Mouse (Mus musculus) limb, embryonic 10.5 days (tissue): ENCODE results near the gene Hagh. TPM values are rescaled to one million over a fixed set of nuclear protein-coding genes. Genes with fewer than 3 reads are reported as not detected.

Experiments used
- DNase-seq: peaks from one replicate; pipeline ENCODE4 v3.0.0-alpha.2; 2017; ENCODE audit warnings: low spot score
- H3K27ac ChIP-seq: fragments of 300-500 bp; sonication (generic); 2 replicates; pipeline ENCODE4 v1.5.1; 2016; ENCODE audit warnings: mild to moderate bottlenecking
- H3K27me3 ChIP-seq: fragments of 300-500 bp; sonication (generic); 2 replicates; pipeline ENCODE4 v1.6.1; 2016; ENCODE audit warnings: low read depth, mild to moderate bottlenecking; ENCODE audit not compliant: poor library complexity, severe bottlenecking
- H3K36me3 ChIP-seq: fragments of 300-500 bp; sonication (generic); 2 replicates; pipeline ENCODE4 v1.6.1; 2016; ENCODE audit warnings: mild to moderate bottlenecking, moderate library complexity
- H3K4me1 ChIP-seq: fragments of 300-500 bp; sonication (generic); 2 replicates; pipeline ENCODE4 v1.6.1; 2016
- H3K4me3 ChIP-seq: fragments of 300-500 bp; sonication (generic); 2 replicates; pipeline ENCODE4 v1.5.1; 2016; ENCODE audit warnings: mild to moderate bottlenecking, moderate library complexity
- H3K9me3 ChIP-seq: fragments of 300-500 bp; sonication (generic); replicated peaks from 2 replicates; pipeline ENCODE4 v1.6.1; 2016; ENCODE audit warnings: mild to moderate bottlenecking
- WGBS: fragments of 180-500 bp; shearing (Covaris S2); methylation state at CpG from one replicate; pipeline ENCODE4 v1.1.7; 2016; 5-methylcytosine and 5-hydroxymethylcytosine counted together
- polyA plus RNA-seq: library from polyadenylated mRNA; unstranded; fragments of >200 nt; fragmentation: Nextera tagmentation; extraction: Ambion mirVana; gene quantifications from 2 replicates; pipeline ENCODE4 v1.2.1, GENCODE M21; 2016

Hagh gene
- polyA plus RNA-seq, 1 experiment from 2014 or later = 28.0 TPM

DNA sequence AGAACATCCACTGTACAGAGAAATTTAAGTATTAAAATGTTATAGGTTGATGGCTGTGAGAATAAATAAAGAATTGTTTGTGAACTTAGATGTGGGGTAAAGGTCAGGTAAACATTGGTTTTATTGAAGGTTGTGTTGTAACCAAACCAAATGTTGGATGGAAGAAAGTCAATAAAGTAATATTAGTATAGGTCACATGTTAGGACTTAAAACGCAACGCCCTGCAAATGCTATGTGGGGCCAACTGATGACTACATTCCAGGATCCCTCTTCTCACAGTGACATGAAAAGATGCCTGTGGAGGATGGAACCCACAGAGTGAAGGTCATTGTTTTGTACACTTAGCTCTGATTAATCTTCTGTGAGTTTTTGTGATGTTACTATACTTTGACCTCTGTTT is 20.5 kb upstream of the Hagh start:
- 72% methylated on average over 2 of the region's 2 CpGs for WGBS
- no peak for DNase-seq
- Histone ChIP-seq H3K27me3 (no peaks in the 10 kb centered on the region), H3K4me3 (no peak overlapping the region), H3K9me3 (no peaks in the 10 kb centered on the region), H3K4me1 (no peaks in the 10 kb centered on the region), H3K27ac (no peak overlapping the region), H3K36me3 (no peaks in the 10 kb centered on the region)

- Histone ChIP-seq H3K9me3 (no peaks in the 10 kb centered on the region), H3K4me3 (no peak overlapping the region), H3K36me3 (no peaks in the 10 kb centered on the region), H3K4me1 (no peaks in the 10 kb centered on the region), H3K27me3 (0 out of 2 replicates have a peak, but pooled peaks cover 8% of the 10 kb centered on the region), H3K27ac (no peak overlapping the region)
- no peak for DNase-seq
- 60% methylated on average over 3 of the region's 3 CpGs for WGBS
Measured at GRCm38 (mm10) chr17:24821351-24822280, 18.3 kb upstream of the Hagh start.

GRCm38 (mm10) chr17:24840341-24840740 is 398 bp downstream of the Hagh start:
- no peaks in the 10 kb centered on the region for H3K36me3 ChIP-seq
- peaks cover 12% of the 10 kb centered on the region; the same call in 1 of the 2 replicates for H3K27me3 ChIP-seq
- DNase-seq = no peak
- no peak overlapping the region for H3K27ac ChIP-seq
- H3K4me1 ChIP-seq = peaks cover 4% of the 10 kb centered on the region; the same call in 1 of the 2 replicates
- no peaks in the 10 kb centered on the region for H3K9me3 ChIP-seq
- 65% methylated on average over 5 of the region's 5 CpGs for WGBS
- no peak overlapping the region for H3K4me3 ChIP-seq

GRCm38 (mm10) chr17:24841133-24841532 is 1.2 kb downstream of the Hagh start:
- H3K36me3 ChIP-seq = no peaks in the 10 kb centered on the region
- peaks cover 4% of the 10 kb centered on the region; the same call in 1 of the 2 replicates for H3K4me1 ChIP-seq
- peaks cover 12% of the 10 kb centered on the region; the same call in 1 of the 2 replicates for H3K27me3 ChIP-seq
- DNase-seq = no peak
- H3K4me3 ChIP-seq = no peak overlapping the region
- 48% methylated on average over 4 of the region's 4 CpGs for WGBS
- no peak overlapping the region for H3K27ac ChIP-seq
- no peaks in the 10 kb centered on the region for H3K9me3 ChIP-seq

- no peaks in the 10 kb centered on the region for H3K9me3 ChIP-seq
- 61% methylated on average over 2 of the region's 2 CpGs for WGBS
- no peak overlapping the region for H3K4me3 ChIP-seq
- peaks cover 4% of the 10 kb centered on the region; the same call in 1 of the 2 replicates for H3K4me1 ChIP-seq
- DNase-seq = no peak
- H3K27ac ChIP-seq = no peak overlapping the region
- no peaks in the 10 kb centered on the region for H3K36me3 ChIP-seq
- H3K27me3 ChIP-seq = peaks cover 12% of the 10 kb centered on the region; the same call in 1 of the 2 replicates
Measured at GRCm38 (mm10) chr17:24842631-24843030, 2.7 kb downstream of the Hagh start.

DNA sequence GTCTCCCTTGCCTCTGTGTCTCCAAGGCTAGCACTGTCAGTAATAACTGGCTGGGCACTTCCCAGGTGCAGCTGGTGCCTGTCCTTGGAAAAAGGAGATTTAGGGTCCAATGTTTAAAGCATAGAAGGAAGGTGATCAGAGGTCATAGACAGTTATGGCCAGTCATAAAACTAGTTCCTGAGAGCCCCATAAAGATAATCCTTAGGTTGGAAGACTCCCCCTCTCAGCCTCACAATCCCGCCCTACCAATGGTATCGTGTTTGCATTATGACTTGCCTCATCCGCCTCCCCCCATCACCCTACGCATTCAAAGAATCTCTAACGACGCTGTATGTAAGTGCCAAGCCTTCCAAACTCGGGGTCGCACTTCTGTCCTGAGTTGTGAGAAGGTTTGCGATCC is 4.6 kb downstream of the Hagh start:
- DNase-seq = no peak
- Histone ChIP-seq H3K4me3 (no peak overlapping the region), H3K27ac (no peak overlapping the region), H3K27me3 (peaks cover 12% of the 10 kb centered on the region; the same call in 1 of the 2 replicates), H3K9me3 (no peaks in the 10 kb centered on the region), H3K36me3 (no peaks in the 10 kb centered on the region), H3K4me1 (peaks cover 16% of the 10 kb centered on the region)
- WGBS = 38% methylated on average over 9 of the region's 9 CpGs

GRCm38 (mm10) chr17:24847386-24847785 is 7.4 kb downstream of the Hagh start:
- WGBS = 97% methylated on average over 1 of the region's 1 CpGs
- DNase-seq = no peak
- no peaks in the 10 kb centered on the region for H3K9me3 ChIP-seq

GRCm38 (mm10) chr17:24848600-24849031 is 8.7 kb downstream of the Hagh start:
- peaks cover 27% of the 10 kb centered on the region for H3K4me1 ChIP-seq
- H3K27ac ChIP-seq = no peak overlapping the region
- no peaks in the 10 kb centered on the region for H3K9me3 ChIP-seq
- 0 out of 2 replicates have a peak, but pooled peaks cover 5% of the 10 kb centered on the region for H3K36me3 ChIP-seq
- peaks cover 20% of the 10 kb centered on the region for H3K27me3 ChIP-seq
- H3K4me3 ChIP-seq = peak overlapping the region; percentile 81
- DNase-seq = no peak

More at GRCm38 (mm10) chr17:24847386-24847785, 7.4 kb downstream of the Hagh start:
- no peak overlapping the region for H3K4me3 ChIP-seq
- no peak overlapping the region for H3K27ac ChIP-seq
- H3K36me3 ChIP-seq = no peaks in the 10 kb centered on the region
- H3K27me3 ChIP-seq = peaks cover 20% of the 10 kb centered on the region
- peaks cover 27% of the 10 kb centered on the region for H3K4me1 ChIP-seq

GRCm38 (mm10) chr17:24849733-24850064 is 9.8 kb downstream of the Hagh start:
- under 1% methylated on average over 21 of the region's 21 CpGs for WGBS
- no peaks in the 10 kb centered on the region for H3K9me3 ChIP-seq
- H3K27ac ChIP-seq = peak overlapping the region; percentile 93
- peaks cover 13% of the 10 kb centered on the region for H3K27me3 ChIP-seq
- H3K4me1 ChIP-seq = peaks cover 23% of the 10 kb centered on the region
- H3K4me3 ChIP-seq = peak overlapping the region; percentile 81
- 0 out of 2 replicates have a peak, but pooled peaks cover 8% of the 10 kb centered on the region for H3K36me3 ChIP-seq
- no peak for DNase-seq

DNA sequence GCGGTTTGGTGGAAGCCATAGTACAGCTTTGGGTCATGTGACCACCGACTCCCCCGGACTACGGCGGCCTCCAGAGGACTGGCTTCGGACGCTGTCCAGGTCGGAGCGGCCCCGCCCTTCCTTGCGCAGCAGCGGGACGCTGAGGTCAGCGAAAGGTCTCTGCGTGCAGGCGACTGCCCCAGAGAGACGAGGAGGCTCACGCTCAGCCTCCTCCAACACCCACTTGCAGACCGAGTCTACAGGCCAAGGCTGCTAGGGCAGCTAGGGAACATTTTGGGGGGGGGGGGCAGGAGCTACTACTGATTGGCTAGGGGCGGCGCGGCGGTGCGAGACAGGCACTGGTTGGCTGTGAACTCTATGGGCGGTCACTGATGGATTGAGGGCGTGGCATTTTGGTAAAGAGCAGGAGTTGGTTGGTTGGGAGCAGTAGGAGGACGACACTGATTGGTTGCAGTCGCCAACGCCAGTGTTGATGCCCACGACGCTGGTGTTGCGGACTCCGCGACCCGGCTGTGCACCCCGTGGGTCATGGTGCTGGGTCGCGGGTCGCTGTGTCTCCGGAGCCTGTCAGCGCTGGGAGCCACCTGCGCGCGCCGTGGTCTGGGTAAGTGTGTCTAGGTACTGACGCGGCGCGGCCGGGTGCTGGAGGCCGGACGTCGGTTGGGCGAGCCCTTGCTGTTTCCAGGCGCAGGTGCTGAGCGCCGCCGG is 10.3 kb downstream of the Hagh start, which contains the start of gene Fahd1:
Gene Fahd1 (minus strand): TSS at position 300 of the 708 bp plus-strand sequence.
- Histone ChIP-seq H3K4me1 (peaks cover 23% of the 10 kb centered on the region), H3K36me3 (0 out of 2 replicates have a peak, but pooled peaks cover 8% of the 10 kb centered on the region), H3K27me3 (peaks cover 11% of the 10 kb centered on the region), H3K4me3 (peak within 1 kb of the TSS; percentile 81), H3K27ac (peak within 1 kb of the TSS; percentile 93), H3K9me3 (no peaks in the 10 kb centered on the region)
- WGBS = 0% methylated on average over 58 of the region's 58 CpGs
- DNase-seq = peak; percentile 95

GRCm38 (mm10) chr17:24850773-24851127 is 10.8 kb downstream of the Hagh start:
- Histone ChIP-seq H3K4me1 (peaks cover 23% of the 10 kb centered on the region), H3K27ac (peak overlapping the region; percentile 93), H3K4me3 (peak overlapping the region; percentile 81), H3K27me3 (peaks cover 11% of the 10 kb centered on the region), H3K36me3 (0 out of 2 replicates have a peak, but pooled peaks cover 8% of the 10 kb centered on the region), H3K9me3 (no peaks in the 10 kb centered on the region)
- no peak for DNase-seq
- WGBS = 1% methylated on average over 20 of the region's 20 CpGs

GRCm38 (mm10) chr17:24851381-24852125 is 11.6 kb downstream of the Hagh start:
- no peak for DNase-seq
- WGBS = 84% methylated on average over 10 of the region's 10 CpGs
- H3K27ac ChIP-seq = no peak overlapping the region
- H3K27me3 ChIP-seq = peaks cover 11% of the 10 kb centered on the region
- H3K9me3 ChIP-seq = no peaks in the 10 kb centered on the region
- peaks cover 14% of the 10 kb centered on the region for H3K36me3 ChIP-seq
- H3K4me1 ChIP-seq = peaks cover 23% of the 10 kb centered on the region
- H3K4me3 ChIP-seq = peak overlapping the region; percentile 81
